Mouse (Mus musculus): Measurements from ENCODE around the gene Gpr45. TPM values are rescaled to one million over a fixed set of nuclear protein-coding genes. Genes with fewer than 3 reads are reported as not detected.

The Gpr45 gene
- polyA plus RNA-seq, 1 experiment from 2014 or later = 0.07 TPM

GRCm38 (mm10) chr1:43036014-43036413 lies 83.3 kb downstream of the Gpr45 start:
- TF ChIP-seq CTCF (IDR thresholded peaks at IDR 0.05; ENCODE audit: low read depth) (no peak), EP300 (IDR thresholded peaks at IDR 0.05; ENCODE audit: low read depth) (no peak)
- Histone ChIP-seq H3K9ac (replicated peaks) (no peak overlapping the region), H3K27ac (ENCODE audit: low read depth) (no peak overlapping the region), H3K36me3 (replicated peaks; ENCODE audit: insufficient read depth, low read length) (no peaks in the 10 kb centered on the region), H3K4me2 (ENCODE audit: low read depth, low read length) (no peak overlapping the region), H3K9me3 (ENCODE audit: low read length) (no peaks in the 10 kb centered on the region), H3K4me3 (ENCODE audit: low read depth, low read length) (no peak overlapping the region), H3K4me1 (ENCODE audit: insufficient read depth) (no peaks in the 10 kb centered on the region), H3K27me3 (ENCODE audit: insufficient read depth, low read length) (no peaks in the 10 kb centered on the region)
- whole genome bisulfite sequencing (ENCODE audit: insufficient replicate concordance) = 79% methylated on average over 7 of the region's 7 CpGs
- ATAC-seq = no peak
- DNase-seq = no peak

- ATAC-seq (no peak), DNase-seq (no peak)
- Histone ChIP-seq H3K27ac (ENCODE audit: low read depth) (no peak overlapping the region), H3K9me3 (ENCODE audit: low read length) (no peaks in the 10 kb centered on the region), H3K4me3 (ENCODE audit: low read depth, low read length) (no peak overlapping the region), H3K9ac (replicated peaks) (no peak overlapping the region), H3K4me2 (ENCODE audit: low read depth, low read length) (no peak overlapping the region), H3K27me3 (ENCODE audit: insufficient read depth, low read length) (no peaks in the 10 kb centered on the region), H3K36me3 (replicated peaks; ENCODE audit: insufficient read depth, low read length) (no peaks in the 10 kb centered on the region), H3K4me1 (ENCODE audit: insufficient read depth) (no peaks in the 10 kb centered on the region)
- 0 out of 2 replicates have a peak, but pooled peaks have one; percentile 10 for TF ChIP-seq CTCF (IDR thresholded peaks at IDR 0.05; ENCODE audit: low read depth)
- no peak for TF ChIP-seq EP300 (IDR thresholded peaks at IDR 0.05; ENCODE audit: low read depth)
- 55% methylated on average over 6 of the region's 6 CpGs for WGBS (ENCODE audit: insufficient replicate concordance)
Measured at GRCm38 (mm10) chr1:43042271-43042670, 89.6 kb downstream of the Gpr45 start.

- no peak for TF ChIP-seq EP300 (IDR thresholded peaks at IDR 0.05; ENCODE audit: low read depth)
- no peak for TF ChIP-seq CTCF (IDR thresholded peaks at IDR 0.05; ENCODE audit: low read depth)
- Histone ChIP-seq H3K4me3 (ENCODE audit: low read depth, low read length) (no peak overlapping the region), H3K4me1 (ENCODE audit: insufficient read depth) (no peaks in the 10 kb centered on the region), H3K27me3 (ENCODE audit: insufficient read depth, low read length) (no peaks in the 10 kb centered on the region), H3K27ac (ENCODE audit: low read depth) (no peak overlapping the region), H3K9ac (replicated peaks) (no peak overlapping the region), H3K9me3 (ENCODE audit: low read length) (no peaks in the 10 kb centered on the region), H3K36me3 (replicated peaks; ENCODE audit: insufficient read depth, low read length) (peaks cover 3% of the 10 kb centered on the region; the same call in 1 of the 2 replicates), H3K4me2 (ENCODE audit: low read depth, low read length) (no peak overlapping the region)
- 78% methylated on average over 14 of the region's 14 CpGs for WGBS (ENCODE audit: insufficient replicate concordance)
- no peak for ATAC-seq
- no peak for DNase-seq
Measured at GRCm38 (mm10) chr1:43045204-43045982, 92.7 kb downstream of the Gpr45 start.

- no peak overlapping the region for H3K9ac ChIP-seq (replicated peaks)
- no peak overlapping the region for H3K27ac ChIP-seq (ENCODE audit: low read depth)
- H3K36me3 ChIP-seq (replicated peaks; ENCODE audit: insufficient read depth, low read length) = peaks cover 10% of the 10 kb centered on the region; the same call in 1 of the 2 replicates
- H3K4me3 ChIP-seq (ENCODE audit: low read depth, low read length) = no peak overlapping the region
- no peaks in the 10 kb centered on the region for H3K27me3 ChIP-seq (ENCODE audit: insufficient read depth, low read length)
- no peaks in the 10 kb centered on the region for H3K9me3 ChIP-seq (ENCODE audit: low read length)
- no peak overlapping the region for H3K4me2 ChIP-seq (ENCODE audit: low read depth, low read length)
- 68% methylated on average over 2 of the region's 2 CpGs for WGBS (ENCODE audit: insufficient replicate concordance)
- DNase-seq (no peak), ATAC-seq (no peak)
- H3K4me1 ChIP-seq (ENCODE audit: insufficient read depth) = no peaks in the 10 kb centered on the region
- no peak for TF ChIP-seq EP300 (IDR thresholded peaks at IDR 0.05; ENCODE audit: low read depth)
- TF ChIP-seq CTCF (IDR thresholded peaks at IDR 0.05; ENCODE audit: low read depth) = no peak
Measured at GRCm38 (mm10) chr1:43046990-43047389, 94.3 kb downstream of the Gpr45 start.

- Histone ChIP-seq H3K4me2 (ENCODE audit: low read depth, low read length) (no peak overlapping the region), H3K9ac (replicated peaks) (no peak overlapping the region), H3K4me3 (ENCODE audit: low read depth, low read length) (no peak overlapping the region), H3K9me3 (ENCODE audit: low read length) (no peaks in the 10 kb centered on the region), H3K4me1 (ENCODE audit: insufficient read depth) (no peaks in the 10 kb centered on the region), H3K27me3 (ENCODE audit: insufficient read depth, low read length) (no peaks in the 10 kb centered on the region), H3K27ac (ENCODE audit: low read depth) (no peak overlapping the region), H3K36me3 (replicated peaks; ENCODE audit: insufficient read depth, low read length) (peaks cover 13% of the 10 kb centered on the region)
- TF ChIP-seq CTCF (IDR thresholded peaks at IDR 0.05; ENCODE audit: low read depth) (no peak), EP300 (IDR thresholded peaks at IDR 0.05; ENCODE audit: low read depth) (no peak)
- 87% methylated on average over 10 of the region's 10 CpGs for WGBS (ENCODE audit: insufficient replicate concordance)
- ATAC-seq (no peak), DNase-seq (no peak)
Measured at GRCm38 (mm10) chr1:43047811-43048210, 95.1 kb downstream of the Gpr45 start.

GRCm38 (mm10) chr1:43051903-43052302 lies 99.2 kb downstream of the Gpr45 start:
- H3K27ac ChIP-seq (ENCODE audit: low read depth) = no peak overlapping the region
- TF ChIP-seq CTCF (IDR thresholded peaks at IDR 0.05; ENCODE audit: low read depth) = no peak
- TF ChIP-seq EP300 (IDR thresholded peaks at IDR 0.05; ENCODE audit: low read depth) = no peak
- H3K4me3 ChIP-seq (ENCODE audit: low read depth, low read length) = no peak overlapping the region
- H3K4me1 ChIP-seq (ENCODE audit: insufficient read depth) = no peaks in the 10 kb centered on the region
- no peak overlapping the region for H3K4me2 ChIP-seq (ENCODE audit: low read depth, low read length)
- no peak overlapping the region for H3K9ac ChIP-seq (replicated peaks)
- H3K36me3 ChIP-seq (replicated peaks; ENCODE audit: insufficient read depth, low read length) = peaks cover 37% of the 10 kb centered on the region
- H3K9me3 ChIP-seq (ENCODE audit: low read length) = no peaks in the 10 kb centered on the region
- no peaks in the 10 kb centered on the region for H3K27me3 ChIP-seq (ENCODE audit: insufficient read depth, low read length)
- ATAC-seq (no peak), DNase-seq (no peak)
- 91% methylated on average over 5 of the region's 5 CpGs for WGBS (ENCODE audit: insufficient replicate concordance)
